Mouse (Mus musculus): ENCODE measurements around the gene Sall1. TPM values are rescaled to one million over a fixed set of nuclear protein-coding genes. Genes with fewer than 3 reads are reported as not detected.

Gene Sall1
- polyA plus RNA-seq, 1 experiment from 2014 or later = 16.2 TPM

GRCm38 (mm10) chr8:88983468-88983867 is 60.5 kb downstream of the Sall1 start:
- ATAC-seq (ENCODE audit: low FRiP score, low read depth) = no peak
- WGBS = 84% methylated on average over 5 of the region's 5 CpGs
- H3K4me3 ChIP-seq = no peak overlapping the region

More at GRCm38 (mm10) chr8:88983468-88983867, 60.5 kb downstream of the Sall1 start:
- Histone ChIP-seq H3K27ac (replicated peaks) (no peak overlapping the region), H3K4me1 (no peaks in the 10 kb centered on the region), H3K27me3 (peaks cover 21% of the 10 kb centered on the region), H3K4me2 (replicated peaks) (no peak overlapping the region), H3K9me3 (no peaks in the 10 kb centered on the region), H3K9ac (replicated peaks) (no peak overlapping the region), H3K36me3 (no peaks in the 10 kb centered on the region)

Small RNAs within 50 kb of the gene (microRNA-seq; reads per million reads assigned to microRNA genes)
- not detected for gene Mir8110

All from midbrain, embryonic 12.5 days (tissue).